Mouse (Mus musculus): ENCODE data around the gene Mlec.

The Mlec gene

DNA sequence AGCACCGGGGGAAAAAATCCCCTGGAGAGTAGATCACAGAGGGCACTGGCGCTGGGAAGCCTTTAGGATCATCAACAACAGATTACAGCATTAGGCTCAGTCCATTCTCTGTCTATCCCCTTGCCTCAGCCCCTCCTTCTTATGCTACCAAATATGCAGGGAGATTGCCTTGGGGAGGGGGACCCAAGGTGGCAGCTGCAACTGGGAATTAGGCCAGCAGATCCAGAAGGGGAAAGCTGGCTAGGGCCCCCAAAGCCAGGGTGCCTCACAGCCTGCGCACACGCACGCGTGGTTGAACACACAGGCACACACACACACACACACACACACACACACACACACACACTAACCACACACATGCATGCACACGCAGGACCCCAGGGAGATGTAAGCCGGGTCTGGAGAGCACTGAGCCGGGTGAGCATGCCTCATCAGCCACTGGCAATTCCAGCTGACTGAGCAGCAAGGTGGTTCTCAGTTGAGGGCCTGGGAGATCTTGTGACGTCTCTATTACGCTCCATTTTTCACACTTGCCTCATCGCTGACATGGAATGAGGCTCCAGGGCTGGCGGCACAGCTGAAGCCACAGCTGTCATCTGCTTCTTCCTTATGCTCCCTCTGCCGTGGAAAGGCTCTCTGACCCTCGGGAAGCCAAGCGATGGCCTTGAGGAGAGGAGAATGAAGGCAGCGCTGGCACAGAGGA lies 28.5 kb upstream of the Mlec start:
- POLR2A ChIA-PET: interaction anchor here (0.5 to 4.8 kb wide), 64 partner anchors 7 to 305 kb away, joined by 3 to 35 read pairs (median 4); partner anchors contain the start of genes Cabp1 (in 2 of the 4), Mlec (in 2 of the 4), Unc119b (in 2 of the 4) and Pop5 (in 1 of the 4)
- CTCF ChIA-PET: interaction anchor here (0.6 to 3.3 kb wide), 44 partner anchors 7 to 369 kb away, joined by 3 to 25 read pairs (median 4); partner anchors contain the start of genes Pop5 (in 2 of the 4), Acads (in 1 of the 4), Mlec (in 1 of the 4) and Srsf9 (in 1 of the 4)

DNA sequence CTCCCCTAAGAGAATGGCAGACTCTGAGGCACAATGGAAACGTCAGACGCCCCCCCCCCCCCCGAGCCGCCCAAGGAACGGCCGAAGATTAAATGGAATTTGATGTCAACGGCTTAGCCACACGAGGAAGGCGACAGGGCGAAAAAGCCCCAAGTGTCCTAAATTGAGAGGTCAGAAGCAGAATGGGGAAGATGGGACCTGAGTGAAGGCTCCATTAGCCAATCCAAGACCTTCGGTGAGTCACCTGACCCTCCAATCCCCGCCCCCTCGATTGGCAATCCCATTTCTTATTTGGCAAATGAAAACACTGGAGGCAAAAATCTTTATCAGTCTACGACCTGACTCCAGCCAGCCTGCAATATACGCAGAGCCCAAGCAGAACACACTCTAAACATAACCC lies 26.7 kb upstream of the Mlec start:
- ChIA-PET CTCF (interaction anchor here in 3 of 4 experiments (0.5 to 1.4 kb wide), 8 partner anchors 10 to 348 kb away, joined by 3 to 7 read pairs (median 4); partner anchors contain the start of genes Cabp1 (in 1 of the 3) and Unc119b (in 1 of the 3)), POLR2A (interaction anchor here in 3 of 4 experiments (0.7 to 2.8 kb wide), 16 partner anchors 9 to 654 kb away, joined by 3 to 14 read pairs (median 4); partner anchors contain the start of genes Cabp1 (in 2 of the 3), Dynll1 (in 1 of the 3), Mlec (in 1 of the 3) and Rnf10 (in 1 of the 3))

DNA sequence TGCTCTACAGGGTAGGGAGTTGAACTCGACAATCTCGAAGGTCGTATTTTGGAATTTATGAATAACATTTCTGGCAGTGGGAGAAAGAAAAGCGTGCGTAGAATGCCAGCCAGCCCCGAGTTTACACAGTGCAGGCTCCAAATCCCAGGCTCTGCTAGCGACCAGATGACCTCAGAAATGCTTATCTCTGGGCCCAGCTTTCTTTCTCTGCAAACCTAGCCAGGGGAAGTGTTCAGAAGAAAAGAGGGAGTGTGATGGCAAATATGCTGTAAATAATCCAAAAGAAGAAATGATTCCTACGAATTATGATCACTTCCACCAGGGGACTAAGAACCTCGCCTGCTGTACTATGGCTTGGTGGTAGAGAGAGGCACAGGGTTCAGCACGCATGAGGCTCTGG lies 25.5 kb upstream of the Mlec start:
- POLR2A ChIA-PET: interaction anchor here in 2 of 4 experiments (1.0 to 3.3 kb wide), 11 partner anchors 8 to 49 kb away, joined by 3 to 29 read pairs (median 4); partner anchors contain the start of genes Cabp1 (in 1 of the 2), Mlec (in 1 of the 2) and Unc119b (in 1 of the 2)
- CTCF ChIA-PET: interaction anchor here in 1 of 4 experiments (1.4 kb wide), 1 partner anchor 11 kb away, joined by 5 read pairs; the partner anchor contains the start of gene Cabp1

DNA sequence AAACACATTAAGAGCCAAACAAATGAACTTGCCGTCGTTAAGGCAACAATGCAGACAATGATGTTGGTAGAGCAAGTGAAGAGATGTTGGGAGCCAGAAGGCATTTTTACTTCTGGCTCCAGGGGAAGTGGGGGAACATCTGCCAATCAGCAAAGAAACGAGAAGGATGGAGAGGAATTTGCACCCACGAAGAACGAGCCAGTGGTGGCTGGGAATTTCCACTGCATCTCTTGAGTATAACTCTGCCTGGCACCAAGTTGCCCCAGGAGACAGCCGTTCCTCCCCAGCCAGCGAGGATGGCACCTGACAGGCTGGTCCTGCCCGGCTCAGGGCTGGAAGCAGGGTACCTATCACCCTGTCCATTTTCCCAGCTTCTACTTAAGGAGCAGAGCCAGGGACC lies 24.9 kb upstream of the Mlec start:
- ChIA-PET POLR2A (interaction anchor here in 3 of 4 experiments (0.6 to 3.3 kb wide), 19 partner anchors 9 to 172 kb away, joined by 3 to 29 read pairs (median 4); partner anchors contain the start of genes Rnf10 (in 2 of the 3), Acads (in 1 of the 3), Cabp1 (in 1 of the 3) and Mlec (in 1 of the 3)), CTCF (interaction anchor here in 3 of 4 experiments (0.6 to 1.2 kb wide), 5 partner anchors 17 to 345 kb away, joined by 3 to 7 read pairs (median 4); no protein-coding TSS in a partner anchor)

DNA sequence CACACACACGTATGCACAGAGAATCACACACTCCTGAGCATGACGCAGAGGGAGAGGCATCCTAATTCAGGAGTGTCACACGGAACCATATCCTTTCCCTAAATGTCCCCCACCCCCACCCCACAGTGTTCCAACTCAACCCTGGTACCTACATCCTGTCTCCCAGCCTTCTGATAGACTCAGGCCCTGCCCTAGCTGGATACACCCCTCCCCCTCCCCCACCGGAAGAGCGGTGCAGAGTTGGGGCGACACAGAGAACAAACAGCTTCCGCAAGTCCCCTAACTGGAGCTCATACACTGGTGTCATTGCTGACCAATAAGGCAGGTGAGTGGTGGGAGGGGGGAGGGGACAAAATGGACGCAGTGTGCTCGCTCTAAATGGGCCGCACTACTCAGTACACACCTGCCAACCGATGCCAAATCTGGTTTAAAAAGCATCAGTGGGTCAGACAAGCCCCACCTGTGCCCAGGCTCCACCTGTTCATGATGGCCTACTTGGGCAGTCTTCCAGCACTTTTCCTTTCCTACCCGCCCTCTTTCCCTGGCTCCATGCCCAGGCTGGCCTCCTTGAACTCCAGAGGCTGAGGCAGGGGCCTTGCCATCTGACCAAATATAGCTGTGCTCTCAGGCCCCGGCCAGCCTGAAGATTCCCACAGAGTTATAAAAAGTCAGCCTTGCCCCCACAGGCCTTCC lies 23.4 kb upstream of the Mlec start:
- ChIA-PET CTCF (interaction anchor here (0.5 to 3.0 kb wide), 20 partner anchors 9 to 903 kb away, joined by 3 to 24 read pairs (median 6); partner anchors contain the start of gene Cabp1 (in 1 of the 4)), POLR2A (interaction anchor here (0.6 to 3.8 kb wide), 46 partner anchors 11 to 1951 kb away, joined by 3 to 29 read pairs (median 4); partner anchors contain the start of genes Dynll1 (in 2 of the 4), Mlec (in 2 of the 4), Pop5 (in 2 of the 4) and Cabp1 (in 1 of the 4))

DNA sequence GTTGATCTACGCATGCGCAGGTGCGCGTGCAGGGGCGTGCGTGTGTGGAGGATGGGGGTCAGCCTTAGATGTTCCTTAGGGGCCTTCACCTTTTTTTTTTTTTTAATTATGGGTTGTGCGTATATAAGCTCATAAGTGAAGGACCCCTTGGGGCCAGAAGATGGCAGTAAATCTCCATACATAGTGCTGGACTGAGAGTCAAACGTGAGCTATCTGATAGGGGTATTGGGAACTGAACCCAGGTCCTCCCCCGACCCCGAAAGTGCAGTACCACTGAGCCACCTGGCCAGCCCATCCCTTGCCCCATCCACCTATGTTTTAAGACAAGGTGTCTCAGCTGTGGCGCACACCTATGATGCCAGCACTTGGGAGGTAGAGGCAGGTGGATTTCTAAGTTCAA lies 21.6 kb upstream of the Mlec start:
- ChIA-PET CTCF (interaction anchor here (0.6 to 3.0 kb wide), 45 partner anchors 8 to 285 kb away, joined by 3 to 24 read pairs (median 4); partner anchors contain the start of genes Cabp1 (in 2 of the 4), Pop5 (in 2 of the 4), Coq5 (in 1 of the 4) and Unc119b (in 1 of the 4)), POLR2A (interaction anchor here in 3 of 4 experiments (0.6 to 3.8 kb wide), 27 partner anchors 8 to 1609 kb away, joined by 3 to 15 read pairs (median 4); partner anchors contain the start of genes Mlec (in 1 of the 3) and Rnf10 (in 1 of the 3))

DNA sequence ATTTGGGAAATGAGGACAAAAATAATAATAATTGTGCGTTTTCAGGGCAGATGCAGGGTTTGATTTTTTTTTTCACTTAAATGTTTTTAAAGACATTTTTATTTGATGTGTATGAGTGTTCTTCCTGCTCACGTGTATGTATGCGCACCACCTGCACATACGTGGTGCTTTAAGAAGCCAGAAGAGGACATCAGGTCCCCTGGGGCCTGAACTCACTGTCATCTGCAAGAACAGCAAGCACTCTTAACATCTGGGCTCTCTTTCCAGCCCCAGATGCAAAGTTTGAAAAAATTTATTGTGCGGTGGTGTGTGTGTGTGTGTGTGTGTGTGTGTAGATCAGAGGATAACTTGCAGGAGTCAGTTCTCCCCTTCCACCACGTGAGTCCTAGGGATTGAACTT lies 19.9 kb upstream of the Mlec start:
- POLR2A ChIA-PET: interaction anchor here in 3 of 4 experiments (0.8 to 3.8 kb wide), 4 partner anchors 12 to 20 kb away, joined by 3 to 14 read pairs (median 5); partner anchors contain the start of genes Cabp1 (in 1 of the 3) and Mlec (in 1 of the 3)
- CTCF ChIA-PET: interaction anchor here in 1 of 4 experiments (5.3 kb wide), 1 partner anchor 9 kb away, joined by 25 read pairs; no protein-coding TSS in a partner anchor

DNA sequence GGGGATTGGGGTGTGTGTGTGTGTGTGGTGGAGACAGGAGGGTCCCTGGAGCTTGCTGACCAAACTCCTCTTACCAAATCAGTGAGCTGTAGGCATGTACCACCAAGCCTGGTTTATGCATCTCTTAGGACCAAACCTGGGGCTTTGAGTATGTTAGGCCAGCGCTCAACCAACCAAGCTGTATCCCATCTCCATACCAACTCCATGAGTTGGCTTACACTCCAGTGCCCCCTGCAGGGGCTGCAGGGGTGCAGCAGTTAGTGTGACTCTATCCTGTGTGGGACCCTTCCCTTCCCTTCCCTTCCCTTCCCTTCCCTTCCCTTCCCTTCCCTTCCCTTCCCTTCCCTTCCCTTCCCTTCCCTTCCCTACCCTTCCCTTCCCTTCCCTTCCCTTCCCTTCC lies 16.6 kb upstream of the Mlec start:
- ChIA-PET CTCF (interaction anchor here (0.5 to 5.3 kb wide), 26 partner anchors 8 to 205 kb away, joined by 3 to 43 read pairs (median 4); partner anchors contain the start of genes Acads (in 1 of the 4), Gm10401 (in 1 of the 4) and Unc119b (in 1 of the 4)), POLR2A (interaction anchor here in 3 of 4 experiments (0.6 to 3.5 kb wide), 18 partner anchors 8 to 315 kb away, joined by 3 to 15 read pairs (median 4); partner anchors contain the start of gene Acads (in 1 of the 3))

DNA sequence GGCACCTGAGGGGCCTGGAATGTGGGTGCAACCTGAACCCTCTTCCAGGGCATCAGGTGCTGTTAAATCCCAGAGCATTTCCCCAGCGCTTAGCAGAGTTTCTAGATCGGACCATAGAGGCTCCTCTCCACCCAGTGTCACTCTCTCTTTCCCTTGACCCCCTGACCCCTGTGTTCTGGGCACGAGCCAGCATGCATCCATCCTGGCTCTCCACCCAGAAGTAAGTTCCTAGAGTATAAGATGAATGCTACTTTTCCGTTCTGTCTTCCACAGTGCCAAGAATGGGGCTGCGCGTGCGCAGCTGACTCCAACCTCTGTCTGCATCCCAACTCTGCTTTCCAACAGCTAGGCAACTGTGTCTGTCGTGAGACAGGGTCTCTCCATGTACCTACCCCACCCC lies 12.2 kb upstream of the Mlec start:
- ChIA-PET CTCF (interaction anchor here in 2 of 4 experiments (0.5 to 1.2 kb wide), 4 partner anchors 17 to 355 kb away, joined by 3 to 7 read pairs (median 4); no protein-coding TSS in a partner anchor), POLR2A (interaction anchor here in 2 of 4 experiments (0.7 to 1.4 kb wide), 8 partner anchors 9 to 392 kb away, joined by 3 to 5 read pairs (median 3); no protein-coding TSS in a partner anchor)

DNA sequence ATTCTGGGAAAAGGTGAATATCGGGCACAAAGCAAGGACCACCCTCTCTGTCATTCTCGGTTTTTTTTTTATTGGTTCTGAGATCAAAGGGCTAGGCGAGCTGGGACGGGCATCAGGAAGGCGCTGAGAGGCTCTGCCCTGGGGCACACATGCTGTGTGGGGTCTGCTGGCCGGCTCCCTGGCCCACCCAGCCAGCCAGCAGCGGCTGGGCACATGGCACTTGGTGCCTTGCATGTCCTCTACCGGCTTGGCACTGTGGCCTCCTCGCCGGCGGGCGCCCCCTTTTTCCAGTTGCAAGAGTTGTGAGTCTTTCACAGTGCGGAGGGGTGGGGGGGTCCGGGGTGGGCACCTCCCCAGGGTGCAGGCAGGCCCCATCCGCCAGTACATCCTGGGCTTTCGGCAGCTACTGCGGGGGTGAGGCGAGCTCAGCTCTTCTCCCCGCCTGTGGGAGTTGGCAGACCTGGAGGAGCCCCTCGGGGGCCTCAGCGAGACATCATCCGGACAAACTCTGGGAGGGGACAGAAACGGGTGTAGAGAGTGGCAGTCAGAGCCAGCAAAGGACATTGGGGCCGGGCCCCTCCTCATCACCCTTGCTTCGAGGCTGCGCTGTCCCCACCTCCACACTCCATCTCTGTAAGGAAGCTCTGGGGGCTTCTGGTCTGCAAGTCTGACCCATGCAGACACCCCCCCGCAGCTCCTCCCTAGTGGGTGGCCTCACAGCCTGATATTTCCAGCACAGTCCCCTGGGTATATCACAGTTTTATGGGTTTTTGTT lies 10.8 kb upstream of the Mlec start:
- POLR2A ChIA-PET: interaction anchor here in 3 of 4 experiments (0.6 to 5.1 kb wide), 17 partner anchors 9 to 1259 kb away, joined by 3 to 46 read pairs (median 4); partner anchors contain the start of gene Mlec (in 1 of the 3)
- CTCF ChIA-PET: interaction anchor here in 2 of 4 experiments (0.6 to 1.3 kb wide), 3 partner anchors 10 to 677 kb away, joined by 3 to 4 read pairs (median 3); no protein-coding TSS in a partner anchor

DNA sequence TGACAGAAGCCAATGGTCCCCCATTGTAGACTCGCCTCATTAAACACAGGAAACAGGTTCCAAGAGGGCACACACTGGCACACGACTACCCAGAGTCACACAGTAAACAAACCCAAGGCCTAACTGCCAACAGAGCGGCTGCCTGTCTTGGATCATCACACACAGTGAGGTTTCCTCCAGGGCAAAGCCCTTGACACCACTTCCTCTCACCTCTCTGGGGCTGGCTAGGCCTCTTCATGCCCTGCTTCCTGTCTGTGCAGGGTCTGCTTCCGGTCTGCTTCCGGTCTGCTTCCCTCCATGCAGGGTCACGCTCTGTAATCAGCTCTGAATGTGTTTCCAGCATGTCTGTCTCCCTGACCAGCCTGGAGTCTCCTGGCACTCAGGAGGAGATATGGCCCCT lies 9.4 kb upstream of the Mlec start:
- ChIA-PET POLR2A (interaction anchor here in 2 of 4 experiments (0.5 to 5.1 kb wide), 17 partner anchors 8 to 628 kb away, joined by 3 to 46 read pairs (median 5); partner anchors contain the start of genes Mlec (in 1 of the 2) and Pop5 (in 1 of the 2)), CTCF (interaction anchor here in 1 of 4 experiments (1.0 to 2.2 kb wide), 4 partner anchors 12 to 341 kb away, joined by 3 to 10 read pairs (median 4); partner anchors contain the start of gene Coq5)

DNA sequence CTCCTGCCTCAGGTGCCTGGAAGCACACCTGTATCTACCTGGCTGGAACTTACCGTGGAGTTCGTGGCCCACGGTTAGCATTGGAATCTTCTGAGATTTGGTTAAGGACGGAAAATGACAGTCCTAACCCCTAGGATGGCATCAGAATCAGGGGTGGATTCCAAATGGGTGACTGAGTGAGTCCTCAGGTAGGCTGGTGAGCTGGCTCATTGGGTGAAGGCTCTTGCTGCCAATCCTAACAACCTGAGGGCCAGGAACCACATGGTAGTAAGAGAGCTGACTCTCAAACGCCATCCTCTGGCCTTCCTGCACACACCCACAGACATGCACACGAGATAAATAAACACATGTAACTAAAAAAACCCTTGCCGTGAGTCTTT lies 8.8 kb upstream of the Mlec start:
- POLR2A ChIA-PET: interaction anchor here in 3 of 4 experiments (0.5 to 5.1 kb wide), 57 partner anchors 9 to 627 kb away, joined by 3 to 46 read pairs (median 6); partner anchors contain the start of genes Dynll1 (in 2 of the 3), Mlec (in 2 of the 3), Pop5 (in 2 of the 3) and Acads (in 1 of the 3)
- CTCF ChIA-PET: interaction anchor here (0.5 to 2.7 kb wide), 42 partner anchors 8 to 499 kb away, joined by 3 to 43 read pairs (median 4); partner anchors contain the start of genes Acads (in 1 of the 4), Cabp1 (in 1 of the 4), Coq5 (in 1 of the 4) and Mlec (in 1 of the 4)

DNA sequence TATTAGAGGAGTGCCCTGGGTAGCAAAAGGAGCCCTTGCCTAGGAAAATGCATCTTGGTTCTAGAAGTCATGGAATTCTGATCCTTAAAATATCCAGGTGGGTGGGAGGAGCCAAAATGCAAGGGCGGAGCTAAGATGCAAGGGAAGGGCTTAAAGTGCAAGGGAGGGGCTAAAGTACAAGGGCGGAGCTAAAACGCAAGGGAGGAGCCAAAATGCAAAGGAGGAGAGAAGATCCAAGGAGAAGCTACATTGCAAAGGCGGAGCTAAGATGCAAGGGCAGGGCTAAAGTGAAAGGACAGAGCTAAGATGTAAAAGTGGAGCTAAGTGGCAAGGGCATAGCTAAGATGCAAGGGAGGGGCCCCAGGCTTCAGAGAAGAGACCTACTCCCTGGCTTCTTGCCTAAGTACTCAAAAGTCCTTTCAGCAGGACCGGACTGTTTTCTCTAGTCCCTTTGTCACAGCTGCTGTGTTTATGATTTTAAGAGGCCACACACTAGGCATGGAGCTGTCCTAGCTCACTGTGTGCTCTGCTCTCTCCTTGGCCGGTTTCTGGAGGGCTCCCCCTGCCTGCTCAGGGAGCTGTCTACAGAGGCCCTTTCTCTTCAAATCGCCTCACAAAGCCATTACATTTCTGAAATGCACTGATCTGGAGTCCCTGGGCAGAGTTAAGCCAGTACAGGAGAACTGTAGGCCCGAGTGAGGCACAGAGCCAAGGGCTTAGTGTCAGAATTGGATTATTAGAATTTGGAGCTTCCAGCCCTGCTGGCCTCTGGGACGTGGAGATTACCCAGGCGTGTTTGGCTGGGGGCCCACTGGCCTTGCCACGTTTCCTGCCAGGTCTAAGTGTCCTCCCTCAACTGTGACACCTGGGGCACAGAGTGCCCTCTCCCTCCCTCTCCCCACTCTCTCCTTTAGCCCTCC lies 8.2 kb upstream of the Mlec start:
- CTCF ChIA-PET: interaction anchor here (0.5 to 2.7 kb wide), 97 partner anchors 8 to 1120 kb away, joined by 3 to 43 read pairs (median 4); partner anchors contain the start of genes Pop5 (in 3 of the 4), Acads (in 2 of the 4), Unc119b (in 2 of the 4) and 1500011B03Rik (in 1 of the 4)
- POLR2A ChIA-PET: interaction anchor here (0.6 to 5.1 kb wide), 102 partner anchors 8 to 786 kb away, joined by 3 to 46 read pairs (median 5); partner anchors contain the start of genes Acads (in 2 of the 4), Dynll1 (in 2 of the 4), Mlec (in 2 of the 4) and Pop5 (in 2 of the 4)

DNA sequence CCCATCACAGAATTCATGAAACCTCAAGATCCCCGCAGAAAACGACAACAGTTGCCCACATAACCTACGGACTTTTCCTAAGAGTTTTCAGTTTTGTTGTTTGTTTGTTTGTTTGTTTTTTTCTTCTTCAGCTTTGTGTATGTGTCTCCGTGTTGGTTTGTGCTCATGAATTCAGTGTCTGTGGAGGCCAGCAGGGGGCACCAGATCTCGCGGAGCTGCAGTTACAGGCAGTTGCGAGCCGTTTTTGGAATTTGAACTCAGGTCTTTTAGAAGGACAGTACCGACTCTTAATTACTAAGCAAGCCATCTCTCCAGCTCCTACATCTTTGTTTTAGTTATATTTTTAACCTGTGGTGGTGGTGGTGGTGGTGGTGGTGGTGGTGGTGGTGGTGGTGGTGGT lies 7.4 kb upstream of the Mlec start:
- ChIA-PET POLR2A (interaction anchor here (0.6 to 5.1 kb wide), 89 partner anchors 8 to 1721 kb away, joined by 3 to 46 read pairs (median 6); partner anchors contain the start of genes Acads (in 2 of the 4), Mlec (in 2 of the 4), Pop5 (in 2 of the 4) and Unc119b (in 2 of the 4)), CTCF (interaction anchor here (0.5 to 2.7 kb wide), 78 partner anchors 8 to 850 kb away, joined by 3 to 43 read pairs (median 5); partner anchors contain the start of genes Pop5 (in 3 of the 4), Unc119b (in 2 of the 4), Acads (in 1 of the 4) and Cabp1 (in 1 of the 4))

Data from embryonic stem cell, embryonic (primary cell).